Mouse (Mus musculus) urinary bladder, postnatal 14 days (tissue): ENCODE measurements around the gene Mapkapk2.
"Not testable (repeated sequence)": the region's sequence is repeated elsewhere in the genome, so short reads cannot be mapped to it uniquely, and the experiment has no call there.

ENCODE experiments used
- DNase-seq: peaks from one replicate; pipeline ENCODE4 v3.0.0; 2021; ENCODE audit warnings: low spot score

Gene Mapkapk2

DNA sequence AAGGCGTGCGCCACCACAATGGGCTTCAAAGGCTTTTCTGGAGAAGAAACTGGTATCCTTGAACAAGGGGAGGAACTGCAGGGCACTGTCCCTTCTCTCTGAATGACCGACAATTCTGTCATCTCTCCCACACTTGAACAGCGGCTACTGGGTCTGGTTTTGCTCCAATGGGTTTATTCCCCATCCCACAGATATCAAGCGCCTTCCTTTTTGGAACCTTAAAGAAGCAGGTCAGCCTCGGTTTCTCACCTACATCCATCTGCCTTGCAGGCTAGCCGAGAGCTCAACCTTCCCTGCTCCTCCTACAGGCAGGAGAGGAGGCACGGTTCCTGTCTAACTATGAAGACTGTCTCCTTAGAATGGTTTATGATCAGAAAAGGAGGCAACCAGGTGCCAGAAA is 48.7 kb downstream of the Mapkapk2 start:
- DNase-seq = no peak

DNA sequence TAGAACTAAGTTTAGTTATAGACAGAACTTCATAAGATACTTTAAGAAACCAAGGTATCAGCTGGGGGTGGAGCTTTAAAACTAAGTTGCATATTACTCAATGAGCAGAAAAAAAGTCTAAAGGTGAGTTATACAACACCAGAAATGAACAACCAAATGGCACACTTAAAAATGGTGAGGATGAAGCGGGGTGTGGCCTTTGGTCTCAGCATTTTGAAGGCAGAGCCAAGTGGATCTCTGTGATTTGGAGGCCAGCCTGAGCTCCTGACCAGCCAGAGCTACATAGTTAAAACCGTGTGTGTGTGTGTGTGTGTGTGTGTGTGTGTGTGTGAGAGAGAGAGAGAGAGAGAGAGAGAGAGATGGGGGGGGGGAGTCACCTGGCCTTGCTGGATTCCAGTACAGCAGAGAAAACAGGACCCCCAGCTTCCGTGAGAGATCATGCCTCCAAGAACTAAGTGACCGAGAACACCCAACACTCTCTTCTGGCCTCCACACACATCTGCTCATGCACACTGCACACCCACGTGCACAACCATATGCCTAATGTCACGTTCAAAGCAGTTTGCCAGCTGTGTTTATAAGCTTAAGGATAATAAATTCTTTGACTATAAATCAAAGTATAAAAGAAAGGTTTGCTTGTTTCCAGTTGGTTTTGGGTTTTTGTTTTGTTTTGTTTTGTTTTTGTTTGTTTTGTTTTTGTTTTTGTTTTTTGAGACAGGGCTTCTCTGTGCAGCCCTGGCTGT is 49.3 kb downstream of the Mapkapk2 start:
- no peak for DNase-seq

DNA sequence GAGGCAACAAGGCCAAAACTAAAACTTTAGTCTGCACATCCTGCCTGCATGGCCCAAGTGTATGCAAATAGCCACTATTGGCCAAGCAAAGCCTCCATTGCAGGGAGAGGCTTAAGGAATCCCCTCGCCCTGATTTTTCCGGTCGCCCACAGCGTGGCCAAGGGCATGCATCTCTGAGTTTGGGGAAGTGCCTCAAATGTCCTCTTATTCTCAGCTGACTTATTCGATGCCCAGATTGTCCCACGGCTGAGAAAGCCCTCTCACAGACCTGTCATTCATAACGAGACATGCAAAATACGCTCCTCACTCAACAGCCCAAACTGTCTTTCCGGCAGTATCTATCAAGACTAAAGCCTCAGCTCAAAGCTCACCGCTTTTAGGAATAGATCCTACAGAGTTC is 51.0 kb downstream of the Mapkapk2 start:
- no peak for DNase-seq

DNA sequence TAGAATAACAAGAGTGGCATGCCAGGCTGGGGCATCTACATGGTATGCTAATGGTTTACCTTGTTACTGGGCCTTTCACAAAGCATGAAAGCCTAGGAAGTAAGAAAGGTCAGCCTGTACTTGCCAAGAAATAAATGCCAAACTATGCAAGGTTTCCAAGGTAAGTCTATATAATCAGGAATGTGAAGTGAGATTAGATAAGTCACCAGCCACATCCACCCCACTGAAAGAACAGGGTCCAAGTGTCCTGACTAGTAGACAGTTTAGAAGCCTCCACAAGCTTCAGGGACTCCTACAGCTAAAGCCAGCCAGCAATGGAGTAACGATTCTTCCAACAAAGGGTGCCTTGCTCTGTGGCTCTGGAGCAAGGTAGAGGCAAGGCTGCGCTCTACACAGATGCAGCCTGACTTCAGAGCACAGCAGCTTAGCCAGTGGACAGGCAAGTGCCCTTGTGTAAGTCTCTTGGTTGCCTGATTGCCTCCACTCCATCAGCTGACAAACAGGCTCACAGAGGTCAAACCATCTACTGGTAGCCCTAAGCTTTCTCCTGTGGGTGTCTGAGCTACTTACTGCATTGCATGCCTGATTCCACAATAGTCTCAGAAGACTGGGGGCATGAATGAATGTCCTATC is 51.8 kb downstream of the Mapkapk2 start:
- no peak for DNase-seq

DNA sequence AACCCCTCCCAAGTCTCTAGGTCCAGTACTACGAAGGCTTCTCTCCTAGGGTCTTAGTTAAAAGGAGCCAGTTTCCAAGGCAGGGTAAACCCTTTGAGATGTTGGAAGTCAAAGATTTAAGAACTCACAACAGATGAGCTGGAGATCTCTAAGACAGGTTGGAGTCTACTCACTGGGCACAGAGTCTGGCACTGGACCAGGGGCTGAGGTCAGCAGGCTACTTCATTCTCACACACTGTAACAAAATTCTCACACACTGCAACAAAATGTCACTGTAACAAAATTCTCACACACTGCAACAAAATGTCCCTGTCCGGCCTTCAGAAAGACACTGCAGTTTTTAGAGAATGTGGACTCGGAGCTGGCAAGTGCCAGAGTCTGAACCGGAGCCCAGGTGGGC is 54.0 kb downstream of the Mapkapk2 start:
- no peak for DNase-seq

DNA sequence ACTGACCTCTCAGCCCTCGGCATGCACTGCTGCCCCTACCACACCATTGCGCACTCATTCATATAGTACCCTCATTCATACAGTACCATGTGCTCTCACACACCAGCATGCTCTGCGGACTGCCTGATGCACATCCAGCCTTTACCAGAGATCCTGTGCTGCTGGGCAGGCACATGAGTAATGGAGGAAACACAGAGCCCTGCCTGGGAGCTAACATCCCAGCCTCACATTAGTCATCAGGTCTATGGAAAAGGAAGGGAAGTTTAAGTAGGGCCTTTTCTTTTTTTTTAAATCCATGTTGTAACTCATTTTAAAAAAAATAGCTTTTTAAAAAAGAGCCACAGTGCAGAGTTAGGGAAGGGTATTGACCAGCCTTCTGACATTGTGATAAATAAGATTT is 54.9 kb downstream of the Mapkapk2 start:
- DNase-seq = no peak

DNA sequence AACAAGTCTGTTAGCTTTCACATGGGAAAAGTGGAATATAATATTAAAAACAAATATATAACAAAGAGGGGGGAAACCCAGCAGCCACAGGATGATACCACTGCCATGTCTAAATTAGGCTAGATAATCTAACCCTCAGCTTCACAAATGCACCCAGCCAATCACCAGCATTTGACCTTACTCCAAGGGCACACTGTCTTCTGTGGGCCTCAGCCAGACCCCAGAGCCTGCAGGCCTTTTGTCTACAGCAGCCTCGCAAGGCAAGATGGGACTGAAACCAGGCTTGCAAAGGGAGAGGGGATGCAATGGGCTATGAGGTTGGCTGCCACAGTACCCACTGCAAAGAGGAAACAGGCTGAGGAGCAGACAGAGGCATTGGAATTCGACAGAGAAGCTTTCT is 55.4 kb downstream of the Mapkapk2 start:
- DNase-seq = no peak

DNA sequence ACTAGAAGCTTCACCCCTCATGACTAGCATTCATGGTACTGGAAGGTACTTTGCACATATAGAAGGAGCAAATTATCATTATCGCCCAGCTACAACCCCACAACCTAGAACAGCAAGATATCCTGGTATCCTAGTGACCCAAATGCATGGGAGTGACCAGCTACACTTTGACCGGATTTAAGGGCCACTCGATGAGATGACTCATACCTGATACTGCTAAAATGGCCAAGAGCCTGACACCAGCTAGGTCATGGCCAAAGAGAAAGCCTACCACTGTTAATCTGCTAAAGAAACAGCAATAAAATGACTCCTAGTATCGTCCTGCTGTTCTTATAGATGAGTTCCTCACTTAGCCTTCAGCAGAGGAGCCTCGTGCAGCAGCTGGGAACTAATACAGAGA is 58.1 kb downstream of the Mapkapk2 start:
- no peak for DNase-seq

DNA sequence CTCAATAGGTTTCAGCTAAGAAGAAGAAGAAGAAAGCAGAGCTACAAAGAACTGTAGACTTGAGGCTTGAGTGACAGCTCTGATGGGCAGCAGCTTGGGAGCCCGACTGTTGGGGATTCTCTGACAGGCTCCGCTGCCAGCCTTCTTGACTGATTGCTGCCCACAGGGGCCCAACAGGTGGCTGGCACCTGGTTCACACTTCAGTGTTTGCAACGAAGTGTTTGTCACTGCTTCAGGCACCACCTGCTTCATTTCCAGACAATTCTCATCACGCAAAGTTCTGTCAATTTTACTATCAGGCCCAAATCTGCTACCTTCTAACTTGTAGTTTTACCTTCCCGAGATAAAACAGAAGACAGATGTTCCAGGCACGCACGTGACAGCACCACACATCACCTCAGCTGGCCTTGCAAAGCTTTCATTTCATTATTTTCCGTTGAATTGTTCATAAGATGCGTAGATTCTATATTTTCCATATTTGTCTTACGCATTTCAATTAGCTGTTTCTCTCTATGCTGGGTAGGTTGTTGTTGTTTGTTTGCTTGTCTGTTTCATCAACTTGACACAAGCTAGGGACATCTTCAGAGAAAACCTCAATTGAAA is 59.1 kb downstream of the Mapkapk2 start:
- no peak for DNase-seq

DNA sequence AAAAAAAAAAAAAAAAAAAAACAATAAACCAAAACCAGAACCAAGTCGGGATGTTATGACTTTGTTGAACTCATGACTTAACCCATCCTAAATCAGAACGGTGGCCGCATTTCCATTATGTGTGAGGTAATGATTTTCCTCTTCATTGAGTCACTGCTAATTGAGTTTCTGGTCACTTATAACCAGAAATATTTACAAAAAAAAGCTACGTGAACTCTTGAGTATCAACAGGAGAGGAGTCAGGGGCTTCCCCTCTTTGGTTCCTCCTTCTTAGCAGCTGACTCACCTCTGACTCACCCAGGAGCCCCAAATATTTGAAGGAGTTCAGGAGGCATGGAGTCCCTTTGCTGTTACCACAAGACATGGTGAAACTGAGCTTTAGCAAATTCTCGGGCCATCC is 59.6 kb downstream of the Mapkapk2 start:
- no peak for DNase-seq

DNA sequence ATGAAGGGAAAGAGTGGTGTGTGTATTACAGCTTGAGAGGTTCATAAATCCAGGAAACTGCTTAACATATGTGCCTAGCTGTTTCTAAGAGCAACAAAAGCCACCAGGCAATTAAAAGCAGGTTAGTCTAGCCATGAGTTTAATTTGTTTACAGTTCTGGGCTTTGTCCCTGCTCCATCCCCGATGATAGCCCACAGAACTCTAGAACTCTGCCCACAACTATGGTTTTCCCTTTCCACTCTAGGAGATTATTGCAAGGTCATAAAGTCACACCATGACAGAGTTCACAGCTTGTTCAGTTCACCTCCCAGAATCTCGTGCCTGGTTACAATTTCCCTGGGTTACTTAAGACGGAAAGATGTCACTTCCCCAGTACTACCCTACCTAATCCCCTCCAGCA is 66.4 kb downstream of the Mapkapk2 start:
- DNase-seq = no peak

DNA sequence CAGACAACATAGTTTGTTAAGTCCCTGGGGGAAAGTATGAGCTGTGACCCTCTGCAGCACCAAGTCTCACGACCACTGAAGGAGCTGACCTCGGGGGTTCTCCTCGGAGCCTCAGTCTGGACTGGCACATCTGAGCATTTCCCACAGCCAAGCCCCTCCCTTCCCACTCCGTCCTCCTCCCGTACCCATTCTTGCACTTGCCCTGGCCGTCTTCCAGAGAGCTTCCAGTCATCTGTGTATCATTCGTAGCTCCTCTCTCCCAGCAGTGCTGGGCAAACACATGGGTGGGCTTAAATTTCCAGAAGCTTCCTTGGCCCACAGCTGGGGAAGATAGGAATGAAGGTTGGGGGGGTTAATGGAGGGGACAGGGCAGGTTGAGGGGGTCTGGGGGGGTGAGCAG is 67.4 kb downstream of the Mapkapk2 start:
- DNase-seq = peak; percentile 16

DNA sequence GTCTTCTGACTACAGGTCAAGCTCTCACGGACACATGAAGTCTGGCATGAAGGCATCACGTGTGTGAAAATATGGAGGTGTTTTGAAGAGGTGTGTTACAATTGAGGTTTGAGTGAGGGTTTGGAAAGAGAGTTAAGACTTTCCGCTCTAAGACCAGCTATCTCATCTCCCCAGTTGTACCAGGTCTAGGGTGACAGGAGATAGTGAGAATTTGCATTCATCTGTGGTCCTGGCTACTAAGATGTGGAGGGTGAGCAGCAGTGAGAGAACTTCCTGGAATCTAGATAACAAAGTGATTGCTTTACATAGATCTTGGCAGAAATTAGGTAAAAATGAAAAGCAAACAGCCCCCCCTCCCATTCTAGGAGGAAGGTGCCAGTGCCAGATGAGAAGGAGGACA is 68.4 kb downstream of the Mapkapk2 start:
- DNase-seq = no peak

DNA sequence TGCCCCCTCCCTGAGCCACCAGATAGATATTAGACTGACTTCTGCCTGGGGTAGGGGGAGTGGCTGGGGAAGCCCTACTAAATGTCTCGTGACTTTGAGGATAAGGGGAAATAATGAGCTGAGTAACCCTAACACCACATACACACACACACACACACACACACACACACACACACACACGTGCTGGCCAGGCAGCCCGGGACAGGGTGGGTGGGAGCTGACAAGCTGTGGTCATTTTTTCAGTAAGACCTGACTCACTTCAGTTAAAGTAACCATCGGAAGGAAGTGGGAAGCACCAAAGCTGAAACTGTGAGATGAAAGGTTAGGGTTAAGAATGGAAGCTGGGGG is 71.8 kb downstream of the Mapkapk2 start:
- no peak for DNase-seq

DNA sequence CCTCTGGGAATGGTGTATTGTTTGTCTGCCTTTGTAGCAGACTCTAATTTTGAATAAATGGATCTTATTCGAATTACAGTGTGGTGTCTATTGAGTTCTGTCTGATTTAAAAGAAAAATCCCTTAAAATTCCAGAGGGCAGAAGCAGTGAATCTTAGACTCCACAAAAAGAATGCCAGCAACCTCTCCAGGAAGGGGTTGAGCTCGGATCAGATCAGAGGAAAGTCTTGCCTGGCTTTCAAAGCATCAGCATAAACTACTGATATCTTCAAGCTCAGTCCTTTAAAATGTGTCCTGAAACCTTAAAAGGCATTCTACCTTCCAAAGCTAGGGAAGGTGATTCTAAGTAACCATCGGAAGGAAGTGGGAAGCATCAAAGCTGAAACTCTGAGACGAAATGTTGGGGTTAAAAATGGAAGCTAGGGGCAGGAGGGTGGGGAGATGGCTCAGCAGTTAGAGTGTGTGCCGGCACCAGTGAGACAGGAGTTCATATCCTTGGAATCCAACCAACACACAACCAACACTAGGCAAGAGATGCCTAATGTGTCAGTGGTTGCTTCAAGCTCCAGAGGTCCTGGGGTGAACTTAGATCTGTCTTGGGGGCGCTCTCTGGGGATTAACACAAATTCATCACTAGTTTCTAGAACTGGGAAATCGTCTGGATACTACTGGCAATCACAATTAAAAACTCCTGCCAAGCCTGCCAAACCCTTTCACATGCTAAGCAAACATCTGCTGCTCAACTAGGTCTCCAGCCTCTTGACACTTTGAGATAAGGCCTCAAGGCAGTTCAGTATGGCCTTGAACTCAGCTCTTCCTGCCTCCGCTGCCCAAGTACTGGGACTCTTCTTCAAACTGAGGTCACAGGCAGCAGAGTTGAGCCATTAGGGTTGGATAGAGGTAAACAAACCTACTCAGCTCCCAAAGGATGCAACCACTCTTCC is 72.5 kb downstream of the Mapkapk2 start:
- no peak for DNase-seq

DNA sequence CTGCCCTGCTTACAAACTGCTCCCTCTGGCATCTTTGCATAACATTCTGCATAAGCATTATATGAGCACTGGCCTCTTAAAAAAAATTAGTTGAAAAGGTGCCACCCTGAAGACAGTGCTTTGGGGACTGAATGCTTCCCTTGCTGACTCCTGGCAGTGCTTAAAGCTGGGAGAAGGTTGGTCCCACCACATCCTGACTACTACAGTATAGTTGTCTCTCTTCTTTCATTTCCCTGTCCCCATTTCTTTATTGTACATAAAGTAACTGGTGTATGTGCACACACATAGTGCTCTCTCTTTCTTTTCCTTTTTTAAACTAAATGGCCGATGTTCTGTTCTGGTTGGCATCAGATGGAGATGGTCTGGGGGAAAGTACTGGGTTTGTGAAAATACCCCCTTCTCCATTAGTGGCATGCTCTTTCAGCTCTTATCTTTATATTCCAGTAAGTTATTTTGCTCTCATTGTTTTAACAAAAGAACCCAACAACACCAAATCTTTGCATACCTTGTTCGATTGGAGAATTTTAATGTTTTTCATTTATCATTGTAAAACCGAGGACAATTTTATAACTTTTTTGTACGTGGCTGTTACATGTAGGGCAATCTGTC is 74.3 kb downstream of the Mapkapk2 start:
- DNase-seq = not testable (repeated sequence)

DNA sequence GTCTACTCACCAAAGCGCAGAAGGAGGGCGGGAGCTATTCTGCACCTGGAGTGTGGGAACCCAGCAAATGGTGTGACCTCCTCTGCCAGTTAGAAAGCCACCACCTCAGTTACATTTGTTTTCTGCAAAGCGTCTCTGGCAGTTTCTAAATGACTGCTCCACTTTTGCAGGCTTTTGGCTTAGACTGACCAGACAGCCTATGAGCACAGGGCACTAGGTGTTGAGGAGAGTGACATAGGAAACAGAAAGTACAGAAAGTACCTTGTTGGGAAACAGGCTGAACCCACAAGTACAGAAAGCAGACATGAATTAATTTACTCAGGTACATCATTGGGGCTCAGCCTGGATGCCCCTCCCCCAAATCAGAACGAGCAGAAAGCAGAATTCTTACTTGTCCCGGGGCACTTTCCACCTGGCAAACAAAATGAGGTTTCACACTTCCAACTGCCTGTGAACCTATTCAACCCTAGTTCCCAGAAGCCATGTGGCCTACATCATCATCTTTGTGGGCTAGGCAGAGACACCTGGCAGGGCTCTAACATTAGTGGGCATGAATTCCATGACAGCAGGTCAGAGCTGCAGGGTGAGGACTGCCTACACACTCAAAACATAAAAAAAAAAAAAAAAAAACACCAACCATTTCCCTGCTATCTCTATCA is 74.9 kb downstream of the Mapkapk2 start:
- DNase-seq = no peak

DNA sequence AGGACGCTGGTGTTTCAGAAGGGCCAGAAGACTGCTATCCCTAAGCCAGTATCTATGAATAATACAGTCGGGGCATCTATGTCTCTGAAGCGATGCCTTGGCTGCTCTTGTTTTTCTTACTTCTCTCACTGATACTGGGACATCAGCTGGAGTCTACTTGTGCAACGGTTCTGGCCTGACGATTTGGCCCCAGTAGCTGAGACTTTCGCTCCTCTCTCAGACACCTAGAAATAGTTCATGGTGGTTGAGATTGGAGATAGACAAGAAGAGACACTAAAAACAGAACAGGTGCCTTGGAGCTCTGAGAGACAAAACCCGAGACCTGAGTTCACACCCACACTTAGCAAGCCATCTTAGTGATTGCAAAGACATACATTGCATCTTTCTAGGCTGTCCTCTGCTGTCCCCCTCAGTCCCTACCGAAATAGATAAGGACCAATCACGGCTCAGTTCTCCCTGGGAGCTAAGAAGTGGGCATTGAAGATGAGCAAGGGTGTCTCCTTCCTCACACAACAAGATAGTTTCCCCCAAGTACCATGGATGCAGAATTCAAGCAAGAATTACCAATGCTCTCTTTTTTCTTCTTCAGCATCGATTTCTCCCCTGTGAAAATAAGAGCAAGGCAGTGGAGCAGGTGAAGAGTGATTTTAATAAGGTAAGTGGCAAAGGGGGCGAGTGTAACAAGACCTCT is 75.6 kb downstream of the Mapkapk2 start:
- no peak for DNase-seq

DNA sequence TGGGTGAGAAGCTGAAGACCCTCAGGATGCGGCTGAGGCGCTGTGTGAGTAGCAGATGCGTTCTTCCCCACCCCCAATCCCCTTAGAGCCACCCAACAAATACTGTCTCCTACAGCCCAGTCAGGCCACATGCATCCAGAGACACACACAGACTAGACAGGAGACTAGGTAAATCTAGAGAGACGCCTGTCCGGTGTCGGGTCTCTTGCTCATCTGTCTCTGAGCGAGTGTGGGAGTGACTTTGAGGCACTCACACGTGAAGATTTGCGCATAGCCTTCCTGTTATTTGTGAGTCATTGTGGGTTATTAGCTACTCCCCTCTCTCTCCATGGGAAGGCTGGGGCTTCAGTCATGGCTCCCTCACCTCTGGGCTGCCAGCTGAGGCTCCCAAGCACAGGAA is 76.2 kb downstream of the Mapkapk2 start:
- DNase-seq = no peak

DNA sequence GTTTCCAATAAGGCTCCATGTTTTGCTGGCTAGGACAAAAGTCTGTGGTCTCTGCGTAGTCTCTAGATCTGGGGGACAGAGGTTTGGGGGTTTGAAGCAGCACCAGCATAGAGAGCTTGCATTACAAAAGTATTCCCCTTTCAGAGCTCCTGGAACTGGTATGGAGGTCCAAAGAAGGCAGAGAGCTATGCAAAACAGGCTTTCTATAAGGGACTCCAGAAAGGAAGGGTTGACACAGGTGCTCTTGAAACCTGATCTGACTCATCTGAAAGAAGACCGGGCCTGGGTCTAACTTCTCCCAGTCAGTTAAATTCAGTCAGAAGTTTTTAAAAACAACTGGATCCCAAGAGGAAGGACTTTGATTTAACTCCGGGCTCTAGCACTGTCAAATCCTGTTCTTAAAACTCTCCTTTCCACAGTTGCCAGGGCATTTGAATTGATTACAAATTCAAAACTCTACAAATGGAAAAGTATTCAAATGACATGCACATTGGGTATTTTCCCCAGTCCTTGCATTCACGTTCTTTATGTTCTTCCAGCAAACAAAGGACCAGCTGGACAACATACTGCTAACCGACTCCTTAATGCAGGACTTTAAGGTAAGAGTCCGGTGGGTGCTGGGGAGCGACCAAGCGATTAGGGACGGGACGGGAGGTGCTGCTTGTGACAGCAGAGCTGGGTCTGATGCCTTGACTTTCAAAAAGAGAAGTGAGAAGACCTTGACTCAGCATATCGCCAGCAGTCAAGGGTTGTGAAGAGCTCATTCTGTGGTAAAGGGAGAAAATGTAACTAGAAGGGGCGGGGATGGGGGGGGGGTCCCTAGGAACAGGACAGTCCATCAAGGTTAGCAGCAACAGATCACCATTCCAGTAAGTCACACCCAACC is 77.0 kb downstream of the Mapkapk2 start:
- no peak for DNase-seq
